In genomic region chr7:38227900-38228298, GRCm38 (mm10) we compare ENCODE assay signal across 8 mouse cellular contexts. TPM values are rescaled to one million over a fixed set of nuclear protein-coding genes. Genes with fewer than 3 reads are reported as not detected.
A peak's percentile ranks its signal among the peaks of the same experiment; 100 is the strongest.
DNase-seq lines count a peak whose midpoint lies in the region; ATAC-seq lines count a peak whose summit lies in the region.

Plekhf1 (minus strand) TSS chr7:38228016.

- H3K9me3 ChIP-seq in erythroblast, embryonic 14.5 days (ENCODE audit: control insufficient read depth, low read length) = no peaks in the 10 kb centered on the region
- no peaks in the 10 kb centered on the region for H3K9me3 ChIP-seq in heart, embryonic 12.5 days (replicated peaks)
- no peaks in the 10 kb centered on the region for H3K9me3 ChIP-seq in kidney, embryonic 16.5 days (ENCODE audit: low read length)

- no peaks in the 10 kb centered on the region for H3K36me3 ChIP-seq in erythroblast, embryonic 14.5 days (ENCODE audit: control insufficient read depth)
- H3K36me3 ChIP-seq in heart, embryonic 12.5 days = no peaks in the 10 kb centered on the region
- H3K36me3 ChIP-seq in kidney, embryonic 16.5 days (ENCODE audit: insufficient read depth, low read length) = no peaks in the 10 kb centered on the region

- H3K27me3 ChIP-seq in erythroblast, embryonic 14.5 days (ENCODE audit: control insufficient read depth) = peaks cover 6% of the 10 kb centered on the region
- H3K27me3 ChIP-seq in heart, embryonic 12.5 days (replicated peaks) = 0 out of 2 replicates have a peak, but pooled peaks cover 4% of the 10 kb centered on the region
- H3K27me3 ChIP-seq in kidney, embryonic 16.5 days (ENCODE audit: insufficient read depth, low read length) = no peaks in the 10 kb centered on the region

- peak; percentile 69 for DNase-seq in CD4-positive, CD25-positive, alpha-beta regulatory T cell, adult 2 months (ENCODE audit: low read depth, low spot score)
- peak; percentile 10 for DNase-seq in brain, embryonic 18.5 days (ENCODE audit: low read depth, low spot score)
- DNase-seq in liver = peak; percentile 91
- peak; percentile 60 to 64 for DNase-seq in monocyte, adult 2 months (ENCODE audit: low read depth in 1 of 2, low spot score in 2 of 2)
- peak; percentile 50 to 54 for DNase-seq in spleen, postnatal 14 days (ENCODE audit: low spot score in 2 of 2)

- peak within 1 kb of the TSS; percentile 63 for H3K27ac ChIP-seq in heart, embryonic 12.5 days (ENCODE audit: poor library complexity, severe bottlenecking)
- H3K27ac ChIP-seq in kidney, embryonic 16.5 days (ENCODE audit: low read length) = peak within 1 kb of the TSS; percentile 85

- peak within 1 kb of the TSS; percentile 85 for H3K4me2 ChIP-seq in heart, embryonic 12.5 days
- H3K4me2 ChIP-seq in kidney, embryonic 16.5 days (replicated peaks; ENCODE audit: low read depth, low read length) = peak within 1 kb of the TSS; percentile 67

- WGBS in heart, embryonic 12.5 days = 1% methylated on average over 36 of the region's 36 CpGs
- WGBS in kidney, embryonic 16.5 days = under 1% methylated on average over 36 of the region's 36 CpGs

- ATAC-seq in heart, embryonic 12.5 days (ENCODE audit: insufficient number of reproducible peaks, low FRiP score) = peak; percentile 94
- peak; percentile 94 for ATAC-seq in kidney, embryonic 16.5 days (ENCODE audit: low FRiP score, low TSS enrichment)

- peaks cover 17% of the 10 kb centered on the region for H3K4me1 ChIP-seq in erythroblast, embryonic 14.5 days (ENCODE audit: control insufficient read depth)
- peaks cover 14% of the 10 kb centered on the region for H3K4me1 ChIP-seq in heart, embryonic 12.5 days (replicated peaks)
- H3K4me1 ChIP-seq in kidney, embryonic 16.5 days (ENCODE audit: insufficient read depth, low read length) = peaks cover 8% of the 10 kb centered on the region

- H3K9ac ChIP-seq in heart, embryonic 12.5 days = peak within 1 kb of the TSS; percentile 75
- peak within 1 kb of the TSS; percentile 71 for H3K9ac ChIP-seq in kidney, embryonic 16.5 days (replicated peaks; ENCODE audit: low read length)

- H3K4me3 ChIP-seq in erythroblast, embryonic 14.5 days (replicated peaks) = peak within 1 kb of the TSS; percentile 66
- H3K4me3 ChIP-seq in heart, embryonic 12.5 days = peak within 1 kb of the TSS; percentile 71
- peak within 1 kb of the TSS; percentile 67 for H3K4me3 ChIP-seq in kidney, embryonic 16.5 days (ENCODE audit: low read length)

RNA-seq across cellular contexts. Expression of gene Plekhf1, which starts in this region (rescaled TPM):
- polyA plus RNA-seq in erythroblast, embryonic 14.5 days (2012) = 0.01 TPM in 2 replicates
- 1.7 TPM in 2 replicates for polyA plus RNA-seq in heart, embryonic 12.5 days (2016; fragmentation: Nextera tagmentation; extraction: Ambion mirVana)
- polyA plus RNA-seq in kidney, embryonic 16.5 days (2015; fragmentation: Nextera tagmentation; extraction: Ambion mirVana) = 5.9 and 6.3 TPM in 2 replicates

Comparison
In these comparisons a context has a peak if more than half of its experiments do, and no peak if none do; other contexts are left out.
1. Peak in every context shown above with its lines: DNase-seq, ATAC-seq, H3K4me3 ChIP-seq and H3K27ac ChIP-seq.
2. DNase-seq: peak in every context shown above with its lines; median percentile 91 in liver; 69 in CD4-positive, CD25-positive, alpha-beta regulatory T cell, adult 2 months; 62 in monocyte, adult 2 months; 52 in spleen, postnatal 14 days; 10 in brain, embryonic 18.5 days.